Mouse (Mus musculus) hindbrain, embryonic 11.5 days (tissue): Measurements from ENCODE around the gene Bmpr1b. TPM values are rescaled to one million over a fixed set of nuclear protein-coding genes. Genes with fewer than 3 reads are reported as not detected.
A peak's percentile ranks its signal among the peaks of the same experiment; 100 is the strongest.

ENCODE experiments used
- ATAC-seq: fragments of 200-750 bp; cut with Nextera tagmentation; 2 replicates; pipeline ENCODE4 v1.8.0; 2017; ENCODE audit warnings: mild to moderate bottlenecking, moderate TSS enrichment, moderate library complexity; ENCODE audit not compliant: low FRiP score
- DNase-seq: peaks from one replicate; pipeline ENCODE4 v3.0.0-alpha.2; 2015; ENCODE audit warnings: low spot score
- H3K27ac ChIP-seq: fragments of 300-500 bp; sonication (generic); 2 replicates; pipeline ENCODE4 v1.5.1; 2014; ENCODE audit warnings: mild to moderate bottlenecking, low read depth, low read length
- H3K27me3 ChIP-seq: fragments of 300-500 bp; sonication (generic); 2 replicates; pipeline ENCODE4 v1.6.1; 2014; ENCODE audit warnings: mild to moderate bottlenecking, low read length, moderate library complexity, mixed read lengths; ENCODE audit not compliant: control insufficient read depth, insufficient read depth
- H3K36me3 ChIP-seq: fragments of 300-500 bp; sonication (generic); 2 replicates; pipeline ENCODE4 v1.6.1; 2014; ENCODE audit warnings: mild to moderate bottlenecking, low read length, moderate library complexity, mixed read lengths; ENCODE audit not compliant: control insufficient read depth, insufficient read depth
- H3K4me1 ChIP-seq: fragments of 300-500 bp; sonication (generic); replicated peaks from 2 replicates; pipeline ENCODE4 v1.6.1; 2014; ENCODE audit warnings: low read length, mixed read lengths; ENCODE audit not compliant: control insufficient read depth, insufficient read depth
- H3K4me2 ChIP-seq: fragments of 300-500 bp; sonication (generic); replicated peaks from 2 replicates; pipeline ENCODE4 v1.6.1; 2014; ENCODE audit warnings: mild to moderate bottlenecking, low read depth, low read length
- H3K4me3 ChIP-seq: fragments of 300-500 bp; sonication (generic); 2 replicates; pipeline ENCODE4 v1.5.1; 2014; ENCODE audit warnings: low read depth, low read length
- H3K9ac ChIP-seq: fragments of 300-500 bp; sonication (generic); 2 replicates; pipeline ENCODE4 v1.6.1; 2014; ENCODE audit warnings: low read depth, low read length
- H3K9me3 ChIP-seq: fragments of 300-500 bp; sonication (generic); 2 replicates; pipeline ENCODE4 v1.6.1; 2016; ENCODE audit warnings: low read length; ENCODE audit not compliant: control insufficient read depth
- WGBS: fragments of 180-500 bp; shearing (Covaris S2); extraction: QIAGEN DNeasy Blood & Tissue Kit; methylation state at CpG from one replicate; pipeline ENCODE4 v1.1.7; 2014; 5-methylcytosine and 5-hydroxymethylcytosine counted together
- polyA plus RNA-seq: library from polyadenylated mRNA; unstranded; fragments of >200 nt; fragmentation: Nextera tagmentation; extraction: Ambion mirVana; gene quantifications from 2 replicates; pipeline ENCODE4 v1.2.1, GENCODE M21; 2014

Gene Bmpr1b
- polyA plus RNA-seq, 1 experiment from 2014 or later, result 11.0 TPM

DNA sequence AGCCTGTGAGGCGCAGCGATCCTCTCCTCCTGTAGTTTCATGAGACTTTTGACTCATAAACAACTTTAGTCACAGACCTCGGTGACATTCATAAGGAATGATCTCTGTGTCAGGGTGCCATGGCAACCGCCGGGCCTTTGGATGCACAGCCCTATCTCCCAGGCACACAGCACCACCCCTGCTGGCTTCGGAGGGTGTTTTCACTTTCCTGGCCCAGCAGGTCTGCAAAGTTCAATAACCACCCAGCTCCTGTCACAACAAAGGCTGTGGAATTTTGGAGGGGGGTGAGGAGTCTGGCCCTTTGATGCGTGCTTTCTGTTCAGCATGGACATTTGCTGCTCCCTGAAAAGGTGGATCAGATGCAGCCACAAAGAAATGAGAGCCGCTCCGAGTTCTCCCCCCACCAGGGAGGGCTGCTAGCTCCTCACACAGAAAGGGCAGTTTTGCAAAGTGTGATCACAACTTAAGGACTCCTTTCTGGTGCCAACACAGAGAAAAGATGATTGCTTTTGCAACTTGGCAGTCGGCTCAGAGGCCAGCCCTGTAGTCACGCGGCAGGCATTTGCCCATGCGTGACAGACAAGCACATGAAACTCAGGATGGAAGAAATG is 349.8 kb downstream of the Bmpr1b start:
- H3K9me3 ChIP-seq, result no peaks in the 10 kb centered on the region
- peaks cover 5% of the 10 kb centered on the region for H3K4me1 ChIP-seq
- H3K27me3 ChIP-seq, result no peaks in the 10 kb centered on the region
- DNase-seq (peak; percentile 85), ATAC-seq (peak; percentile 97)
- H3K4me3 ChIP-seq, result no peak overlapping the region
- H3K9ac ChIP-seq, result no peak overlapping the region
- 8% methylated on average over 13 of the region's 13 CpGs for WGBS
- no peaks in the 10 kb centered on the region for H3K36me3 ChIP-seq
- peak overlapping the region; percentile 72 for H3K27ac ChIP-seq
- peak overlapping the region; percentile 25 for H3K4me2 ChIP-seq

DNA sequence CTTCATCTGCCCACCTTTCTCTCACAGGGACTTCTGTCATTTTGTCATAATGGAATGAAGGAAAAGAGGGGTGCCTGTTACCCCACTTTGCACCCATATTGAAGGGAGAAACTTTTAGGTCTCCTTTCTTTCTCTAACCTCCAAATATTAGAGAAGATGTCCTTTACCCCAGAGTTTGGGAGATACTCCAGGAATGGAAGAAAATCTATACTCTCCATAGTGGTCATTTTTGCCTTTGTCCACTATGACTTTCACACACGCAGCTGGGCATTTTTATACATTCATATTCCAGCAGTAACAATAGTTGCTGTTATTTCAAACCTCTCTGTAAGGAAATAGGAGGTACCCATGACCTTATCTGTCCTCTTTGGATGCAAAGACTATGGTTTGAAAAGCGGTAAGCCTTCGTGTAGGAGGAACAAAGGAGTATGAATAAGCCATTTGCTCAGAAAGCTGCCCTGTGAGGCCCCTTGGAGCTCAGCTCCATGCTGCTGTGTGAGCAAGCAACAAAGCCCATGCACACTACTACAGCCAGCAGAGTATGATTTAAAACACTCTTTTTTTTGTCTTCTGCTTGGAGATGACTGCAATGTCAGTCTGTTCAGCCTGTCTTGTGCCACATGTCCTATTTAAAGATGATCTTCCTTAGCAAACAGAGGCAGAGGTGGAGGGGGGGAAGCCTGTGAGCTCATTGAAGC is 350.5 kb downstream of the Bmpr1b start:
- Histone ChIP-seq H3K4me2 (peak overlapping the region; percentile 25), H3K4me1 (peaks cover 5% of the 10 kb centered on the region), H3K9ac (no peak overlapping the region), H3K4me3 (no peak overlapping the region), H3K27ac (peak overlapping the region; percentile 72), H3K36me3 (no peaks in the 10 kb centered on the region), H3K9me3 (no peaks in the 10 kb centered on the region), H3K27me3 (no peaks in the 10 kb centered on the region)
- DNase-seq, result peak; percentile 50
- 11% methylated on average over 3 of the region's 3 CpGs for WGBS
- ATAC-seq, result peak; percentile 83

DNA sequence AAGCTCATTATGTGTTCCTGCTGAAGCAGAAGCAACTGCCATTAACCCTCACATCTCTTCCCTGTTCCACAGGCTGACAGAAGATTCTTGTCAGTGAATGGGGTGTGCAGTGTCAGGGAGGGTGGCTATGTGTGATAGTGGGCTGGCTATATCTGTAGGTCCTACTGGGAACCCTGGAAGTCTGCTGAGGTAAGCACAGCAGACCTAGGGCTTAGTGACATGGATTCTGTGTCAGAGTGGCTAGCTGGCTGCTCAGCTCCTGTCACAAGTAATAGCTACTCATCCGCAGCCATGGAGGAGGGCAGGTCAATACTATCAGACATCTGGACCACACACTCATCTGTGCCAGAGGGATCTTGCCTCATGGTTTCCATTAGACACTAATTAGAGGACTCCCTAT is 354.4 kb downstream of the Bmpr1b start:
- ATAC-seq, result no peak
- no peak for DNase-seq
- Histone ChIP-seq H3K9me3 (no peaks in the 10 kb centered on the region), H3K27ac (0 out of 2 replicates have a peak overlapping the region, but pooled peaks have one; percentile 24), H3K36me3 (no peaks in the 10 kb centered on the region), H3K4me1 (peaks cover 7% of the 10 kb centered on the region), H3K4me3 (no peak overlapping the region), H3K4me2 (no peak overlapping the region), H3K9ac (no peak overlapping the region), H3K27me3 (no peaks in the 10 kb centered on the region)
- 65% methylated on average over 1 of the region's 1 CpGs for WGBS

DNA sequence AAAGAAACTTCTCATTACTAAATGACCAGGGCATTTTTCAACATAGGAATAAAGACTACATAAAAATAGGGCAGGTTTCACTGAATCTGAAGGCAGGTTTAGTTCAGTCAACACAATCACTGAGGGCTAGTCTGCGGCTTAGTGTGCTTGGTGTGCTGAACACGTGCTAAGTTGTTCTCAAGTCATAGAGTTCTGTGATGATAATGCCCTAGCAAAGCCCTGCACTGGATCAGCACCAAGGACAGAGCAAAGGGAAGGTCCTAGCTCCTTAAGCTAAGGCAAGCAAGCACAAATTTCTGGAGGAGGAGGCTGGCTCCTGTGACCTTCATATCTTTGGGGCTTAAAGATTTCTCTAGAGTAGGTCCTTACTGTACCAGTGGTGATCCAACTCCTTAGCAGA is 357.9 kb downstream of the Bmpr1b start:
- H3K9ac ChIP-seq, result no peak overlapping the region
- DNase-seq, result peak; percentile 63
- H3K9me3 ChIP-seq, result no peaks in the 10 kb centered on the region
- no peak overlapping the region for H3K27ac ChIP-seq
- 22% methylated on average over 2 of the region's 2 CpGs for WGBS
- H3K4me3 ChIP-seq, result no peak overlapping the region
- H3K4me2 ChIP-seq, result no peak overlapping the region
- no peaks in the 10 kb centered on the region for H3K36me3 ChIP-seq
- H3K27me3 ChIP-seq, result no peaks in the 10 kb centered on the region
- ATAC-seq, result no peak
- 0 out of 2 replicates have a peak, but pooled peaks cover 3% of the 10 kb centered on the region for H3K4me1 ChIP-seq

DNA sequence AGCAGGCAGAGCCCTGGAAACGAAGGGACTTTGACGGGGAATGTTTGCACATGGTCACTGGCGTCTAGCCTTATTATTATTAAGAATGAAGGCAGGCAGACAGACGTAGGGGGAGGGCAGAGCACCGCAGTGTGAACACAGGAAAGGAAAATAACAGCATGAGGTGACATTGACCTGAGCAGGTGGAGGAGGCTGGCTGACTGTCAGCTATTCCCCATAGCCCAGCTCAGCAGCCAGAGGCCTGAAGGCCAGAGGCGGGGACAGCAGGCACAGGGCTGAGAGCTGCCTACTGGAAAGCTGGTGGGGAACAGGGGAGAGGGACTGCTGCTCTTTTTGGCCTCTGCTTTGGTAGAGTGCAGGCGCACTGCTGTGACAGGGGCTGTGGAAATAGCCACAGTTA is 358.3 kb downstream of the Bmpr1b start:
- Histone ChIP-seq H3K4me2 (no peak overlapping the region), H3K36me3 (no peaks in the 10 kb centered on the region), H3K27ac (no peak overlapping the region), H3K9ac (no peak overlapping the region), H3K27me3 (no peaks in the 10 kb centered on the region), H3K9me3 (no peaks in the 10 kb centered on the region), H3K4me1 (0 out of 2 replicates have a peak, but pooled peaks cover 3% of the 10 kb centered on the region), H3K4me3 (no peak overlapping the region)
- peak; percentile 19 for DNase-seq
- WGBS, result 37% methylated on average over 7 of the region's 7 CpGs
- peak; percentile 77 for ATAC-seq

DNA sequence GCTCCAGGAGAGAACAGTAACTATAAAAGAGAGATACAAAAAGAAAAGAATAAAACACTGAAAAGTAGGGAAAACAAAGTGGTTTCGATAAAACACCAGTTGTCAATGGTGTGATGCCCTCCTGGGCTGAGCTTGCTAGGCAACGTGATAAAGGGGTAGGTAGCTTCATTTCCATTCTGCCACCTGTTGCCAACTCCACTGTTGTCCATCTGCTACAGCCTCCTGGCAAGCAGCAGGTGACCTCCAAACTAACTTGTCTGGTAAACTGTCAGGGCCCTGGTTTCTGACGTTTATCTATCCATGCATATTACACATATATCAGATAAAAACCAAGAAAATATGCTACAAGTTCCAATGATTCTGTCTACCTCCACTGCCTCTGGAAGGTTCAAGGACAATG is 359.6 kb downstream of the Bmpr1b start:
- 84% methylated on average over 3 of the region's 3 CpGs for WGBS
- no peak for ATAC-seq
- no peak overlapping the region for H3K9ac ChIP-seq

DNA sequence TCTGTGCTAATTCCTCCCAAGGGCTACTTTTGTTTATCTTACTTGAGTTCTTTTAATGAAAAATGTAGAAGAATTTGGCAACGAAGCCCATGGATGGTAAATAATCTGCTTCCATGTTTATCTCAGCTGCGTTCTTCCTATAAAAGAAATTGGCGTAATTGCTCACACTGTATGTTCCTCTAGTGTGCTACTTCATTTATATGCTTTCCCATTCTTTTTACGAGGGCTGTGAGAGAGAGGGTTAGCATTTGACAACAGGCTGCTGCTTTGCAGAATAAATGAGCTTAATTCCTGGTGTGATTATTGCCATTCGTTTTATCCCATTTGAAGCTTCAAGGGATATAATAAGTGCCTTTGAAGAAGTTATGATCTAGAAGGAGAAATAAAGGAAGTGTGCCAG is 365.1 kb downstream of the Bmpr1b start:
- Histone ChIP-seq H3K4me2 (no peak overlapping the region), H3K9ac (no peak overlapping the region), H3K36me3 (no peaks in the 10 kb centered on the region), H3K27ac (no peak overlapping the region), H3K27me3 (no peaks in the 10 kb centered on the region), H3K4me3 (no peak overlapping the region), H3K9me3 (no peaks in the 10 kb centered on the region), H3K4me1 (no peaks in the 10 kb centered on the region)
- ATAC-seq, result no peak
- no peak for DNase-seq
- 84% methylated on average over 5 of the region's 5 CpGs for WGBS

More for the DNA sequence above, 359.6 kb downstream of the Bmpr1b start:
- H3K4me1 ChIP-seq, result 0 out of 2 replicates have a peak, but pooled peaks cover 3% of the 10 kb centered on the region
- no peak overlapping the region for H3K27ac ChIP-seq
- no peak overlapping the region for H3K4me2 ChIP-seq
- H3K36me3 ChIP-seq, result no peaks in the 10 kb centered on the region
- H3K27me3 ChIP-seq, result no peaks in the 10 kb centered on the region
- H3K9me3 ChIP-seq, result no peaks in the 10 kb centered on the region
- no peak for DNase-seq
- no peak overlapping the region for H3K4me3 ChIP-seq

DNA sequence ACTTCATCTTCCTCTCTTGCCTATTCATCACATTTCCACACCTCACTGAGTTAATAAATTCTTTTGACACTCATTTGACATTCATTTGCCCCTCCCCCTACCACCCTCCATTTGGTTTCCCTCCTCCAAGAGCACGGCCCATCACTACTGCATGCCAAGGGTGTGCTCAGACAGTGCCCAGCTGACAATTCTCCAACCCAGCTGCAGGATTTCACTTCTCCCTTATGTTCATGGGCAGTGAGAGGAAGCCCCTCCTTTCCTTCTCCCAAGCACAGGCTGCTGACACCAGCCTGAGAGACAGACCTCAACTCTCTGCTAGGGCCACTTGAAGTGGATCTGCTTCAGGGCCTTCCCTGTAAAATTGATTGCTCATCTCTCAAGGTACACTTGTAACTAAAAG is 371.4 kb downstream of the Bmpr1b start:
- WGBS, result 35% methylated on average over 1 of the region's 1 CpGs

DNA sequence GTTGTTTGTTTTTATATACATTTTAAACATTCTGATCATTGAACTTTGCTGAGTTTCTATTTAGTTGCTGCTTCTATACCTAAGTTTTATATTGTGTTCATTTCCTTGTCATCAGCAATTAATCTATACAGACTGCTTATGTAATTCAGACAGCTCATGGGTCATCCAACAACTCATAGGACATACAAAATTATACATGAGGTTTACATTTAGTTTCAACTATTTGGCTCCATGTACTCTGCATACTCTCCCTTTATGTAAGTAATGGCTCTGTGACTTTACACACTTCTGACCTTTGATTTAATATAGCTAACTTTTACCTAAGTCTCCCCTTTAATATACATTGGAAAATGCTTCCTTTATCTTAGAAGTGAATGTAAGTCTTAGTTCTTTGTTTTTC is 371.9 kb downstream of the Bmpr1b start:
- no peak for ATAC-seq

More for the DNA sequence above, 371.4 kb downstream of the Bmpr1b start:
- no peaks in the 10 kb centered on the region for H3K27me3 ChIP-seq
- ATAC-seq, result peak; percentile 36
- H3K27ac ChIP-seq, result no peak overlapping the region
- H3K36me3 ChIP-seq, result no peaks in the 10 kb centered on the region
- H3K9ac ChIP-seq, result no peak overlapping the region
- H3K4me3 ChIP-seq, result no peak overlapping the region
- no peaks in the 10 kb centered on the region for H3K9me3 ChIP-seq
- no peaks in the 10 kb centered on the region for H3K4me1 ChIP-seq
- DNase-seq, result no peak
- no peak overlapping the region for H3K4me2 ChIP-seq

More for the DNA sequence above, 371.9 kb downstream of the Bmpr1b start:
- no peak for DNase-seq
- Histone ChIP-seq H3K27ac (no peak overlapping the region), H3K9me3 (no peaks in the 10 kb centered on the region), H3K4me2 (no peak overlapping the region), H3K36me3 (no peaks in the 10 kb centered on the region), H3K4me1 (no peaks in the 10 kb centered on the region), H3K4me3 (no peak overlapping the region), H3K9ac (no peak overlapping the region), H3K27me3 (no peaks in the 10 kb centered on the region)
